Mouse (Mus musculus): Measurements from ENCODE around the gene Lce1i.
"Not testable (repeated sequence)": the region's sequence is repeated elsewhere in the genome, so short reads cannot be mapped to it uniquely, and the experiment has no call there.

Lce1i gene

GRCm38 (mm10) chr3:92778799-92779198, at the start of gene Lce1i:
Gene Lce1i, minus strand, starts transcription at chr3:92778899.
- DNase-seq (ENCODE audit: low read depth, low spot score), result no peak

- DNase-seq (ENCODE audit: low read depth, low spot score), result no peak
These were observed 48.4 kb upstream of the Lce1i start, which contains the start of gene Kprp for GRCm38 (mm10) chr3:92827108-92827507. Gene Kprp, minus strand, starts transcription at chr3:92827247.

- no peak for DNase-seq (ENCODE audit: low read depth, low spot score)
These were observed 47.1 kb upstream of the Lce1i start for GRCm38 (mm10) chr3:92825808-92826207.

GRCm38 (mm10) chr3:92816036-92816435, 37.3 kb upstream of the Lce1i start:
- not testable (repeated sequence) for DNase-seq (ENCODE audit: low read depth, low spot score)

- no peak for DNase-seq (ENCODE audit: low read depth, low spot score)
These were observed 36.9 kb upstream of the Lce1i start for GRCm38 (mm10) chr3:92815581-92815980.

GRCm38 (mm10) chr3:92807791-92808190, 29.1 kb upstream of the Lce1i start, which contains the start of gene Lce1k:
Gene Lce1k, minus strand, starts transcription at chr3:92807891.
- DNase-seq (ENCODE audit: low read depth, low spot score), result no peak

GRCm38 (mm10) chr3:92790414-92790813, 11.7 kb upstream of the Lce1i start, which contains the start of gene Lce1j:
Gene Lce1j, minus strand, starts transcription at chr3:92790514.
- no peak for DNase-seq (ENCODE audit: low read depth, low spot score)

- no peak for DNase-seq (ENCODE audit: low read depth, low spot score)
These were observed 7.1 kb downstream of the Lce1i start for GRCm38 (mm10) chr3:92771573-92771972.

- no peak for DNase-seq (ENCODE audit: low read depth, low spot score)
These were observed 13.7 kb downstream of the Lce1i start, which contains the start of gene Lce1h for GRCm38 (mm10) chr3:92764965-92765364. Gene Lce1h, minus strand, starts transcription at chr3:92765065.

GRCm38 (mm10) chr3:92753197-92753596, 25.5 kb downstream of the Lce1i start:
- no peak for DNase-seq (ENCODE audit: low read depth, low spot score)

GRCm38 (mm10) chr3:92752238-92752637, 26.5 kb downstream of the Lce1i start, which contains the start of gene Lce1g:
Gene Lce1g, minus strand, starts transcription at chr3:92752338.
- no peak for DNase-seq (ENCODE audit: low read depth, low spot score)

- no peak for DNase-seq (ENCODE audit: low read depth, low spot score)
These were observed 39.7 kb downstream of the Lce1i start, which contains the start of gene Gm38119 for GRCm38 (mm10) chr3:92738996-92739395. Gene Gm38119, minus strand, starts transcription at chr3:92739096.

Data from brain, embryonic 18.5 days (tissue).